Mouse (Mus musculus) heart, embryonic 15.5 days (tissue): ENCODE measurements around the gene Catsperg2. TPM values are rescaled to one million over a fixed set of nuclear protein-coding genes. Genes with fewer than 3 reads are reported as not detected.
A peak's percentile ranks its signal among the peaks of the same experiment; 100 is the strongest.
"Not testable (repeated sequence)": the region's sequence is repeated elsewhere in the genome, so short reads cannot be mapped to it uniquely, and the experiment has no call there.

Source experiments
- ATAC-seq: fragments of 200-750 bp; cut with Nextera tagmentation; replicated peaks from 2 replicates; pipeline ENCODE4 v1.8.0; 2017; ENCODE audit warnings: low read depth, moderate TSS enrichment; ENCODE audit not compliant: insufficient number of reproducible peaks, insufficient read depth, low FRiP score
- H3K27ac ChIP-seq: fragments of 300-500 bp; sonication (generic); 2 replicates; pipeline ENCODE4 v1.5.1; 2015; ENCODE audit warnings: mild to moderate bottlenecking, inconsistent platforms
- H3K27me3 ChIP-seq: fragments of 300-500 bp; sonication (generic); 2 replicates; pipeline ENCODE4 v1.6.1; 2015; ENCODE audit warnings: inconsistent platforms
- H3K36me3 ChIP-seq: fragments of 300-500 bp; sonication (generic); 2 replicates; pipeline ENCODE4 v1.6.1; 2015; ENCODE audit warnings: mild to moderate bottlenecking, inconsistent platforms
- H3K4me1 ChIP-seq: fragments of 300-500 bp; sonication (generic); replicated peaks from 2 replicates; pipeline ENCODE4 v1.6.1; 2015; ENCODE audit warnings: inconsistent platforms
- H3K4me2 ChIP-seq: fragments of 300-500 bp; sonication (generic); 2 replicates; pipeline ENCODE4 v1.6.1; 2015; ENCODE audit warnings: inconsistent platforms, mild to moderate bottlenecking, moderate library complexity
- H3K4me3 ChIP-seq: fragments of 300-500 bp; sonication (generic); 2 replicates; pipeline ENCODE4 v1.5.1; 2015; ENCODE audit warnings: mild to moderate bottlenecking, inconsistent platforms
- H3K9ac ChIP-seq: fragments of 300-500 bp; sonication (generic); 2 replicates; pipeline ENCODE4 v1.6.1; 2015; ENCODE audit warnings: mild to moderate bottlenecking, inconsistent platforms
- H3K9me3 ChIP-seq: fragments of 300-500 bp; sonication (generic); replicated peaks from 2 replicates; pipeline ENCODE4 v1.6.1; 2016; ENCODE audit warnings: inconsistent platforms
- WGBS: fragments of 180-500 bp; shearing (Covaris S2); methylation state at CpG from one replicate; pipeline ENCODE4 v1.1.7; 2015; ENCODE audit warnings: mixed read lengths; 5-methylcytosine and 5-hydroxymethylcytosine counted together
- microRNA counts: library from miRNA; unstranded; fragments of <30 nt; microRNA quantifications from one replicate; lab custom pipeline; 2016
- microRNA-seq: library from miRNA; unstranded; fragments of <30 nt; microRNA quantifications from one replicate; pipeline ENCODE4, GENCODE M21; 2016
- polyA plus RNA-seq: library from polyadenylated mRNA; unstranded; fragments of >200 nt; fragmentation: Nextera tagmentation; extraction: Ambion mirVana; gene quantifications from 2 replicates; pipeline ENCODE4 v1.2.1, GENCODE M21; 2015

Gene Catsperg2
- polyA plus RNA-seq, 1 experiment from 2014 or later = not detected

GRCm38 (mm10) chr7:29725461-29726142, 1.2 kb downstream of the Catsperg2 start:
- 0 out of 2 replicates have a peak overlapping the region, but pooled peaks have one; percentile 15 for H3K4me2 ChIP-seq
- not testable (repeated sequence) for H3K27me3 ChIP-seq, H3K36me3 ChIP-seq, H3K4me1 ChIP-seq, H3K4me3 ChIP-seq, H3K27ac ChIP-seq, H3K9ac ChIP-seq, H3K9me3 ChIP-seq, ATAC-seq
- WGBS = 23% methylated on average over 17 of the region's 17 CpGs

GRCm38 (mm10) chr7:29708891-29709290, 17.9 kb downstream of the Catsperg2 start:
- not testable (repeated sequence) for H3K27ac ChIP-seq, H3K4me1 ChIP-seq, H3K36me3 ChIP-seq, H3K9me3 ChIP-seq, H3K27me3 ChIP-seq, H3K9ac ChIP-seq, H3K4me2 ChIP-seq, ATAC-seq, H3K4me3 ChIP-seq
- WGBS = 77% methylated on average over 2 of the region's 2 CpGs

DNA sequence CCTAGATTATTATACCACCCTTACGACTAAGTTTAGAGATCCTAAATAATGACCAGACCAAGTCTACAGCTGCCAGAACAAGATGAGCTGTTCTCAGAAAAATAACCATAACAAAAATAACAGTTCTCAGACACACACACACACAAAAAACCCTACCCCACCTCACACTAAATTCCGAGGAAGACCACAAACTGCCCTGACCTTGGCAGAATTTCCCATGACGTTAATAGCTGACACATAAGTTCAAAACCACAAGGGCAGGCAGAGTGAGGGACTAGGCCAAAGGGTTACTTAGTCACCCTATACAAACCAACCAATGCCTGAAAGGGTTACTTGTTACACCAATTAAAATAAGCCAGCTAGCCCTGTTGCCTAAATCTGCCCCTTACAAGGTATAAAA, 31.6 kb downstream of the Catsperg2 start:
- not testable (repeated sequence) for H3K9ac ChIP-seq, H3K4me3 ChIP-seq, ATAC-seq, H3K4me2 ChIP-seq, H3K36me3 ChIP-seq, H3K4me1 ChIP-seq, H3K9me3 ChIP-seq, H3K27me3 ChIP-seq, H3K27ac ChIP-seq
- WGBS = 72% methylated on average over 3 of the region's 3 CpGs

DNA sequence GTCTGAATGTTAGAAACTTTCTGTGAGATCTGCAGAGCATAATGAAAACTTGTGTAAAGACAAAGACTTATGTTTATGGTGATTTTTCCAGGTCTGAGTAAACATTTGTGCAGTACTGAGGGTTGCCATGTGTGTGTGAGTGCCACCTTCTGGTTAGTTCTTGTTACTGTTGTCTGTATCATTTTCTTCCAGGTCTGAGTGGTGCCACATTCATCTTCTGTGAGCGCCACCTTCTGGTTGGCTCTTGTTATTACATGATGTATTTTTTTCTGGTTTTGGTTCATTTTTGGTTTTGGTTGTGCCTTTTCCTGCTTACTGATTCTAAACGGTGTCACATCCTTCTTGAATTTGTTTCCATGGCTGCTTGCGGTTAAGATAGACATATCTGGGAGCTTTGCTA, 45.0 kb downstream of the Catsperg2 start:
- H3K27me3 ChIP-seq = no peaks in the 10 kb centered on the region
- H3K36me3 ChIP-seq = no peaks in the 10 kb centered on the region
- no peak overlapping the region for H3K27ac ChIP-seq
- 58% methylated on average over 3 of the region's 3 CpGs for WGBS
- no peak overlapping the region for H3K9ac ChIP-seq
- no peak for ATAC-seq
- H3K9me3 ChIP-seq = no peaks in the 10 kb centered on the region; the same call in 1 of the 2 replicates
- H3K4me2 ChIP-seq = no peak overlapping the region
- H3K4me1 ChIP-seq = no peaks in the 10 kb centered on the region
- no peak overlapping the region for H3K4me3 ChIP-seq

MicroRNAs encoded within 50 kb of the gene (microRNA counts, 519-probe panel; counts per million panel counts)
- 2,270 counts per million, percentile 35 among the panel's probes with 10 or more counts for microRNA mmu-miR-1964 (lab: Ali Mortazavi, UCI)

Small RNA genes within 50 kb of the gene (microRNA-seq; reads per million reads assigned to microRNA genes)
- 2.5 reads per million, percentile 7 among the genes with 10 or more reads in this experiment for gene Mir1964

Other genes starting within 250 kb of the Catsperg2 start
- 2.2 and 7.3 TPM in 2 replicates for gene Sipa1l3, start 208.4 kb downstream of the Catsperg2 start, polyA plus RNA-seq
- gene Zfp84, start 41.5 kb upstream of the Catsperg2 start, polyA plus RNA-seq = 7.6 and 8.9 TPM in 2 replicates
- 5.6 and 6.0 TPM in 2 replicates for gene Zfp30, start 57.0 kb upstream of the Catsperg2 start, polyA plus RNA-seq
- gene Zfp790, start 89.1 kb upstream of the Catsperg2 start, polyA plus RNA-seq = 10.8 and 10.9 TPM in 2 replicates
- 1.7 and 2.1 TPM in 2 replicates for gene Zfp940, start 126.6 kb upstream of the Catsperg2 start, polyA plus RNA-seq
- gene Zfp420, start 132.9 kb upstream of the Catsperg2 start, polyA plus RNA-seq = 3.4 and 4.4 TPM in 2 replicates
- gene Zfp27, start 179.5 kb upstream of the Catsperg2 start, polyA plus RNA-seq = 7.2 and 7.8 TPM in 2 replicates
- gene Zfp383, start 181.2 kb upstream of the Catsperg2 start, polyA plus RNA-seq = 3.1 TPM in 2 replicates
- 6.7 and 9.4 TPM in 2 replicates for gene Zfp74, start 227.1 kb upstream of the Catsperg2 start, polyA plus RNA-seq